Mouse (Mus musculus) bone marrow macrophage, adult 2 months (primary cell): Measurements from ENCODE around the gene Dcaf10.

ENCODE experiments used
- CTCF ChIP-seq: IDR thresholded peaks from 2 replicates; pipeline ENCODE4 v1.5.1; 2012; ENCODE audit warnings: low read depth, mild to moderate bottlenecking, low read length, moderate library complexity
- POLR2A ChIP-seq: IDR thresholded peaks from 2 replicates; pipeline ENCODE4 v1.6.1; 2012; ENCODE audit warnings: mild to moderate bottlenecking, low read depth, low read length, borderline replicate concordance

DNA sequence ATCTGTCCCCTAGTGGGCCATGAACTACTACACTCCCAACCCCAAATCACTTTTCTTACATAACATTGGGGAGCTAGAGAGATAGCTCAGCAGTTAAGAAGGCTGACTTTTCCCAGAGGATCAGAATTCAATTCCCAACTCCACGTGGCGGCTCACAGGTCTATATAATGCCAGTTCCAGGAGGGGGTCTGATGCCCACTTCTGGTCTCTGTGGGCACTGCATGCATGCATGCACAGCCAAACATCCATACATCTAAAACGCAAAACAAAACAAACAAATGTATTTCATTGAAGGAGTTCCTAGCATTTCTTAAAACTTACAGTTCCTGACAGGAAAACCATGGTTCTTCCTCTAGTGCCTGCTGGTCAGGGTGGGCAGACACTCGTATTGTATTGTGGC is 50.2 kb downstream of the Dcaf10 start:
- TF ChIP-seq CTCF (no peak), POLR2A (no peak)
